Mouse (Mus musculus): ENCODE measurements around the gene Ubtf. TPM values are rescaled to one million over a fixed set of nuclear protein-coding genes. Genes with fewer than 3 reads are reported as not detected.
A peak's percentile ranks its signal among the peaks of the same experiment; 100 is the strongest.

Ubtf gene
- polyA plus RNA-seq, 1 experiment from 2014 or later = 98.8 TPM

GRCm38 (mm10) chr11:102356190-102356589, 36.6 kb upstream of the Ubtf start:
- ATAC-seq = no peak
- Histone ChIP-seq H3K9me3 (replicated peaks) (no peaks in the 10 kb centered on the region), H3K27me3 (replicated peaks) (peaks cover 83% of the 10 kb centered on the region), H3K9ac (peak overlapping the region; percentile 98; the same call in 1 of the 2 replicates), H3K4me2 (peak overlapping the region; percentile 75), H3K4me1 (peaks cover 89% of the 10 kb centered on the region), H3K4me3 (peak overlapping the region; percentile 83), H3K36me3 (peaks cover 100% of the 10 kb centered on the region), H3K27ac (peak overlapping the region; percentile 98)
- 77% methylated on average over 12 of the region's 12 CpGs for WGBS (ENCODE audit: insufficient replicate concordance)

- WGBS (ENCODE audit: insufficient replicate concordance) = 65% methylated on average over 3 of the region's 3 CpGs
- Histone ChIP-seq H3K27ac (peak overlapping the region; percentile 98), H3K9ac (0 out of 2 replicates have a peak overlapping the region, but pooled peaks have one; percentile 24), H3K4me2 (peak overlapping the region; percentile 75), H3K27me3 (replicated peaks) (peaks cover 83% of the 10 kb centered on the region), H3K9me3 (replicated peaks) (no peaks in the 10 kb centered on the region), H3K4me1 (peaks cover 89% of the 10 kb centered on the region), H3K36me3 (peaks cover 100% of the 10 kb centered on the region), H3K4me3 (no peak overlapping the region)
- peak; percentile 43 for ATAC-seq
These were observed 36.0 kb upstream of the Ubtf start for GRCm38 (mm10) chr11:102355501-102355900.

- ATAC-seq = no peak
- Histone ChIP-seq H3K27me3 (replicated peaks) (peaks cover 63% of the 10 kb centered on the region), H3K36me3 (peaks cover 94% of the 10 kb centered on the region), H3K9me3 (replicated peaks) (no peaks in the 10 kb centered on the region), H3K4me2 (peak overlapping the region; percentile 25), H3K27ac (peak overlapping the region; percentile 69), H3K4me3 (peak overlapping the region; percentile 6; the same call in 1 of the 2 replicates), H3K9ac (peak overlapping the region; percentile 8; the same call in 1 of the 2 replicates), H3K4me1 (peaks cover 69% of the 10 kb centered on the region)
- 47% methylated on average over 8 of the region's 8 CpGs for WGBS (ENCODE audit: insufficient replicate concordance)
These were observed 33.5 kb upstream of the Ubtf start for GRCm38 (mm10) chr11:102353021-102353431.

- peaks cover 63% of the 10 kb centered on the region for H3K4me1 ChIP-seq
- peak overlapping the region; percentile 25; the same call in 1 of the 2 replicates for H3K4me2 ChIP-seq
- 52% methylated on average over 5 of the region's 5 CpGs for WGBS (ENCODE audit: insufficient replicate concordance)
- H3K9ac ChIP-seq = peak overlapping the region; percentile 28; the same call in 1 of the 2 replicates
- H3K36me3 ChIP-seq = peaks cover 88% of the 10 kb centered on the region
- H3K4me3 ChIP-seq = no peak overlapping the region
- H3K27me3 ChIP-seq (replicated peaks) = peaks cover 57% of the 10 kb centered on the region
- ATAC-seq = no peak
- H3K9me3 ChIP-seq (replicated peaks) = no peaks in the 10 kb centered on the region
- H3K27ac ChIP-seq = peak overlapping the region; percentile 69
These were observed 32.8 kb upstream of the Ubtf start for GRCm38 (mm10) chr11:102352378-102352777.

- Histone ChIP-seq H3K4me3 (no peak overlapping the region), H3K4me2 (no peak overlapping the region), H3K9ac (0 out of 2 replicates have a peak overlapping the region, but pooled peaks have one; percentile 1), H3K36me3 (peaks cover 74% of the 10 kb centered on the region), H3K27ac (peak overlapping the region; percentile 23; the same call in 1 of the 2 replicates), H3K4me1 (peaks cover 50% of the 10 kb centered on the region), H3K9me3 (replicated peaks) (no peaks in the 10 kb centered on the region), H3K27me3 (replicated peaks) (peaks cover 44% of the 10 kb centered on the region)
- ATAC-seq = no peak
- WGBS (ENCODE audit: insufficient replicate concordance) = 83% methylated on average over 17 of the region's 17 CpGs
These were observed 31.5 kb upstream of the Ubtf start for GRCm38 (mm10) chr11:102350981-102351523.

- Histone ChIP-seq H3K4me2 (no peak overlapping the region), H3K27ac (peak overlapping the region; percentile 45), H3K9me3 (replicated peaks) (no peaks in the 10 kb centered on the region), H3K36me3 (peaks cover 68% of the 10 kb centered on the region), H3K4me1 (peaks cover 43% of the 10 kb centered on the region), H3K9ac (no peak overlapping the region), H3K27me3 (replicated peaks) (peaks cover 37% of the 10 kb centered on the region), H3K4me3 (no peak overlapping the region)
- no peak for ATAC-seq
- 75% methylated on average over 4 of the region's 4 CpGs for WGBS (ENCODE audit: insufficient replicate concordance)
These were observed 30.9 kb upstream of the Ubtf start for GRCm38 (mm10) chr11:102350416-102350815.

GRCm38 (mm10) chr11:102349189-102349954, 29.8 kb upstream of the Ubtf start:
- Histone ChIP-seq H3K4me2 (no peak overlapping the region), H3K9ac (no peak overlapping the region), H3K36me3 (peaks cover 58% of the 10 kb centered on the region), H3K27me3 (replicated peaks) (peaks cover 35% of the 10 kb centered on the region), H3K4me1 (peaks cover 38% of the 10 kb centered on the region), H3K9me3 (replicated peaks) (no peaks in the 10 kb centered on the region), H3K27ac (peak overlapping the region; percentile 45), H3K4me3 (no peak overlapping the region)
- 87% methylated on average over 3 of the region's 3 CpGs for WGBS (ENCODE audit: insufficient replicate concordance)
- peak; percentile 14; the same call in 1 of the 2 replicates for ATAC-seq

- 78% methylated on average over 11 of the region's 11 CpGs for WGBS (ENCODE audit: insufficient replicate concordance)
- peak; percentile 6; the same call in 1 of the 2 replicates for ATAC-seq
- H3K4me2 ChIP-seq = no peak overlapping the region
- H3K4me3 ChIP-seq = no peak overlapping the region
- H3K4me1 ChIP-seq = peaks cover 33% of the 10 kb centered on the region
- H3K27me3 ChIP-seq (replicated peaks) = peaks cover 30% of the 10 kb centered on the region
- peaks cover 52% of the 10 kb centered on the region for H3K36me3 ChIP-seq
- no peaks in the 10 kb centered on the region for H3K9me3 ChIP-seq (replicated peaks)
- peak overlapping the region; percentile 45 for H3K27ac ChIP-seq
- no peak overlapping the region for H3K9ac ChIP-seq
These were observed 29.2 kb upstream of the Ubtf start for GRCm38 (mm10) chr11:102348771-102349170.

- Histone ChIP-seq H3K4me3 (no peak overlapping the region), H3K9ac (no peak overlapping the region), H3K36me3 (peaks cover 45% of the 10 kb centered on the region), H3K4me1 (peaks cover 29% of the 10 kb centered on the region), H3K9me3 (replicated peaks) (no peaks in the 10 kb centered on the region), H3K4me2 (no peak overlapping the region), H3K27me3 (replicated peaks) (peaks cover 27% of the 10 kb centered on the region; the same call in 1 of the 2 replicates), H3K27ac (peak overlapping the region; percentile 45)
- 81% methylated on average over 7 of the region's 7 CpGs for WGBS (ENCODE audit: insufficient replicate concordance)
- ATAC-seq = peak; percentile 68
These were observed 28.6 kb upstream of the Ubtf start for GRCm38 (mm10) chr11:102348101-102348585.

- Histone ChIP-seq H3K4me2 (no peak overlapping the region), H3K27me3 (replicated peaks) (peaks cover 24% of the 10 kb centered on the region; the same call in 1 of the 2 replicates), H3K9me3 (replicated peaks) (no peaks in the 10 kb centered on the region), H3K9ac (no peak overlapping the region), H3K4me1 (peaks cover 25% of the 10 kb centered on the region; the same call in 1 of the 2 replicates), H3K27ac (peak overlapping the region; percentile 45), H3K4me3 (no peak overlapping the region), H3K36me3 (peaks cover 41% of the 10 kb centered on the region)
- ATAC-seq = peak; percentile 48
- WGBS (ENCODE audit: insufficient replicate concordance) = 65% methylated on average over 5 of the region's 5 CpGs
These were observed 28.1 kb upstream of the Ubtf start for GRCm38 (mm10) chr11:102347683-102348082.

- H3K27ac ChIP-seq = peak overlapping the region; percentile 5; the same call in 1 of the 2 replicates
- H3K36me3 ChIP-seq = peaks cover 33% of the 10 kb centered on the region
- ATAC-seq = no peak
- no peak overlapping the region for H3K4me3 ChIP-seq
- H3K4me1 ChIP-seq = peaks cover 17% of the 10 kb centered on the region; the same call in 1 of the 2 replicates
- H3K27me3 ChIP-seq (replicated peaks) = peaks cover 16% of the 10 kb centered on the region; the same call in 1 of the 2 replicates
- no peaks in the 10 kb centered on the region for H3K9me3 ChIP-seq (replicated peaks)
- H3K9ac ChIP-seq = no peak overlapping the region
- 65% methylated on average over 5 of the region's 5 CpGs for WGBS (ENCODE audit: insufficient replicate concordance)
- no peak overlapping the region for H3K4me2 ChIP-seq
These were observed 27.4 kb upstream of the Ubtf start for GRCm38 (mm10) chr11:102346926-102347325.

GRCm38 (mm10) chr11:102344458-102344857, 24.9 kb upstream of the Ubtf start:
- H3K27ac ChIP-seq = no peak overlapping the region
- H3K4me1 ChIP-seq = no peaks in the 10 kb centered on the region
- WGBS (ENCODE audit: insufficient replicate concordance) = 59% methylated on average over 3 of the region's 3 CpGs
- H3K4me3 ChIP-seq = no peak overlapping the region
- no peak for ATAC-seq
- no peak overlapping the region for H3K4me2 ChIP-seq
- peaks cover 9% of the 10 kb centered on the region for H3K36me3 ChIP-seq
- H3K27me3 ChIP-seq (replicated peaks) = peaks cover 4% of the 10 kb centered on the region; the same call in 1 of the 2 replicates
- peaks cover 3% of the 10 kb centered on the region; the same call in 1 of the 2 replicates for H3K9me3 ChIP-seq (replicated peaks)
- no peak overlapping the region for H3K9ac ChIP-seq
